Mouse (Mus musculus) heart, postnatal 0 days (tissue): Measurements from ENCODE around the gene Sorcs2. TPM values are rescaled to one million over a fixed set of nuclear protein-coding genes. Genes with fewer than 3 reads are reported as not detected.

ENCODE experiments used
- ATAC-seq: fragments of 200-750 bp; cut with Nextera tagmentation; 2 replicates; pipeline ENCODE4 v1.8.0; 2017; ENCODE audit warnings: low read depth, moderate number of reproducible peaks, moderate library complexity; ENCODE audit not compliant: insufficient read depth
- DNase-seq: peaks from one replicate; pipeline ENCODE4 v3.0.0-alpha.2; 2016; ENCODE audit warnings: low spot score
- H3K27ac ChIP-seq: fragments of 300-500 bp; sonication (generic); 2 replicates; pipeline ENCODE4 v1.5.1; 2014; ENCODE audit warnings: low read depth, mild to moderate bottlenecking
- H3K27me3 ChIP-seq: fragments of 300-500 bp; sonication (generic); 2 replicates; pipeline ENCODE4 v1.6.1; 2014; ENCODE audit warnings: low read length, mixed read lengths; ENCODE audit not compliant: control insufficient read depth, insufficient read depth
- H3K36me3 ChIP-seq: fragments of 300-500 bp; sonication (generic); replicated peaks from 2 replicates; pipeline ENCODE4 v1.6.1; 2014; ENCODE audit warnings: low read length, mixed read lengths; ENCODE audit not compliant: control insufficient read depth, insufficient read depth
- H3K4me1 ChIP-seq: fragments of 300-500 bp; sonication (generic); 2 replicates; pipeline ENCODE4 v1.6.1; 2014; ENCODE audit warnings: antibody characterized with exemption; ENCODE audit not compliant: control insufficient read depth, insufficient read depth
- H3K4me2 ChIP-seq: fragments of 300-500 bp; sonication (generic); 2 replicates; pipeline ENCODE4 v1.6.1; 2014; ENCODE audit warnings: low read depth, mild to moderate bottlenecking, low read length, moderate library complexity
- H3K4me3 ChIP-seq: fragments of 300-500 bp; sonication (generic); 2 replicates; pipeline ENCODE4 v1.5.1; 2014; ENCODE audit warnings: low read depth, low read length
- H3K9ac ChIP-seq: fragments of 300-500 bp; sonication (generic); replicated peaks from 2 replicates; pipeline ENCODE4 v1.6.1; 2014; ENCODE audit warnings: low read depth, low read length, mixed read lengths
- H3K9me3 ChIP-seq: fragments of 300-500 bp; sonication (generic); replicated peaks from 2 replicates; pipeline ENCODE4 v1.6.1; 2016; ENCODE audit warnings: low read length; ENCODE audit not compliant: control insufficient read depth
- CTCF ChIP-seq: IDR thresholded peaks from 2 replicates; pipeline ENCODE4 v1.5.1; 2016; ENCODE audit warnings: antibody characterized with exemption, control low read depth, low read depth
- EP300 ChIP-seq: IDR thresholded peaks from 2 replicates; pipeline ENCODE4 v1.6.1; 2016; ENCODE audit warnings: antibody characterized with exemption, low read depth
- WGBS: fragments of 180-500 bp; shearing (Covaris S2); extraction: QIAGEN DNeasy Blood & Tissue Kit; methylation state at CpG from one replicate; pipeline ENCODE4 v1.1.7; 2014; 5-methylcytosine and 5-hydroxymethylcytosine counted together
- polyA plus RNA-seq: library from polyadenylated mRNA; unstranded; fragments of >200 nt; fragmentation: Nextera tagmentation; extraction: Ambion mirVana; gene quantifications from 2 replicates; pipeline ENCODE4 v1.2.1, GENCODE M21; 2015
- total RNA-seq: library from RNA; depleted of rRNA; stranded (reverse); fragments of >200 nt; gene quantifications from 2 replicates; pipeline ENCODE4 v1.2.3, GENCODE M21; 2014; ENCODE audit warnings: low replicate concordance

Gene Sorcs2
- total and polyA plus RNA-seq, 2 experiments from 2014 or later, result 3.7 to 32.6 TPM

DNA sequence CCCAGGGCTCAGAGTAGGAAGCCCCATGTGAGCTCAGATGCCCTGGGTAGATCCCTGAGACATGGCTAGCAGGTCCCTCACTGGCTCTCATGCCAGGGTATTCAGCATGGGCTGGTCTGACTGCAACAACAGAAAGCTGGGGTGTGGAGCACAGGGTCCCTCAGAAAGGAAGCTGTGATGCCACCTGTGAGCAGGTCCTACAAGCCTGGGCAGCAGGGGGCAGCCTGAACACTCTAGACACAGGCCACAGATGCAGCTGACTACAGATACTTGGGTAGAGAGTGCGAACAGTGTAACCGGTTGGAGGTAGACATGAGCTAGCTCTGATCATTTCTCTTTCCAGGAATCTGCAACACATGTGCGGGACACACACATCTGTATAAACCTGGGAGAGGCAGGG is 206.1 kb downstream of the Sorcs2 start:
- ATAC-seq (no peak), DNase-seq (no peak)
- 86% methylated on average over 3 of the region's 3 CpGs for WGBS
- H3K4me1 ChIP-seq, result peaks cover 10% of the 10 kb centered on the region
- H3K27me3 ChIP-seq, result no peaks in the 10 kb centered on the region
- H3K36me3 ChIP-seq, result no peaks in the 10 kb centered on the region
- no peak overlapping the region for H3K27ac ChIP-seq
- TF ChIP-seq EP300, result no peak
- no peak for TF ChIP-seq CTCF
- H3K4me2 ChIP-seq, result no peak overlapping the region
- H3K4me3 ChIP-seq, result no peak overlapping the region
- H3K9me3 ChIP-seq, result no peaks in the 10 kb centered on the region
- no peak overlapping the region for H3K9ac ChIP-seq

GRCm38 (mm10) chr5:36191285-36191684 is 206.7 kb downstream of the Sorcs2 start:
- H3K27ac ChIP-seq, result no peak overlapping the region
- peaks cover 10% of the 10 kb centered on the region for H3K4me1 ChIP-seq
- WGBS, result 92% methylated on average over 4 of the region's 4 CpGs
- H3K4me3 ChIP-seq, result no peak overlapping the region
- TF ChIP-seq CTCF (no peak), EP300 (no peak)
- ATAC-seq (no peak), DNase-seq (no peak)
- H3K4me2 ChIP-seq, result no peak overlapping the region
- no peaks in the 10 kb centered on the region for H3K9me3 ChIP-seq
- H3K9ac ChIP-seq, result no peak overlapping the region
- no peaks in the 10 kb centered on the region for H3K27me3 ChIP-seq
- H3K36me3 ChIP-seq, result no peaks in the 10 kb centered on the region

DNA sequence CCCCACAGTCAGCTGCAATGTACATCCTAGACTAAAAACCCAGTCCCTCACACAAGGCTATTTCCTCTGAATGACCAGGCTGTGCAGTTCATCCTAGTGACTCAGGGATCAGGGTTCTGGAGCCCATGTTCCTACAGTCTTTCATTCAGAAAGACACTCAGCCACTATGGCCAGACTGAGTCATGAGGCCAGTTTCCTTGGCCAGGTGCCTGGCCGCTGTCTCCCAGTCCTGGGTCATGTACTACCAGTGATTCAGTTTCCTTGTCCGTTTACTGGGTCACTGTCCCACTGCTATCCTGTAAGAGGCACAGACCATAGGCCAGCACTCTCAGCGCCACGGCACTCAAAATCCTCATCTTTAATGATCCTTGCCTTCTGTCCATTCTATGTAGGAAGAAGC is 209.6 kb downstream of the Sorcs2 start:
- no peak for TF ChIP-seq CTCF
- TF ChIP-seq EP300, result no peak

GRCm38 (mm10) chr5:36186294-36187053 is 211.5 kb downstream of the Sorcs2 start:
- DNase-seq, result no peak
- TF ChIP-seq CTCF (no peak), EP300 (no peak)
- no peak overlapping the region for H3K4me3 ChIP-seq
- H3K9me3 ChIP-seq, result no peaks in the 10 kb centered on the region
- 57% methylated on average over 8 of the region's 8 CpGs for WGBS
- H3K9ac ChIP-seq, result no peak overlapping the region
- H3K4me2 ChIP-seq, result no peak overlapping the region
- ATAC-seq, result no peak
- no peaks in the 10 kb centered on the region for H3K27me3 ChIP-seq
- no peaks in the 10 kb centered on the region for H3K36me3 ChIP-seq
- no peak overlapping the region for H3K27ac ChIP-seq
- H3K4me1 ChIP-seq, result no peaks in the 10 kb centered on the region

More for the DNA sequence above, 209.6 kb downstream of the Sorcs2 start:
- Histone ChIP-seq H3K4me1 (no peaks in the 10 kb centered on the region), H3K4me2 (no peak overlapping the region), H3K9ac (no peak overlapping the region), H3K27me3 (no peaks in the 10 kb centered on the region), H3K9me3 (no peaks in the 10 kb centered on the region), H3K4me3 (no peak overlapping the region), H3K27ac (no peak overlapping the region), H3K36me3 (no peaks in the 10 kb centered on the region)
- 75% methylated on average over 4 of the region's 4 CpGs for WGBS
- DNase-seq (no peak), ATAC-seq (no peak)

DNA sequence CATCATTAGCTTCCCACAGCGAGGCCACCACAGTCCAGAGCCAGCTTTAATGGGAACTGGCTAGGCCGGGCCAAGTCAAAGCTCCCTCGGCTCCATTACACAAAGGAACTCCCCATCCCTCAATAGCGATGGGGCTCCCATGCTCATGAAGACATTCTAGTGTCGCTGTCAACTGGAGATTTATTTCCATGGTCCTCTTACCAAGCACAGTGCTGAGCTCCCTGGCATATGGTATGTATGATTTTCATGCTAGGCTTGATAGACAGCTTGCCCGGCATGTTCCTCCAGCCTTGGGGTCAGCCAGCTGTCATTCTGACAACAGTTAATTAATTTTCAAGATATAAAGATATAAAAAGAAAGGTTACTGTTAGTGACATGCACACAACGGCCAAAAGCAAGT is 215.6 kb downstream of the Sorcs2 start:
- H3K27ac ChIP-seq, result no peak overlapping the region
- no peak for DNase-seq
- no peak for ATAC-seq
- H3K4me1 ChIP-seq, result no peaks in the 10 kb centered on the region
- TF ChIP-seq EP300 (no peak), CTCF (no peak)
- no peak overlapping the region for H3K4me3 ChIP-seq
- no peak overlapping the region for H3K9ac ChIP-seq
- H3K27me3 ChIP-seq, result no peaks in the 10 kb centered on the region
- H3K9me3 ChIP-seq, result no peaks in the 10 kb centered on the region
- H3K36me3 ChIP-seq, result no peaks in the 10 kb centered on the region
- H3K4me2 ChIP-seq, result no peak overlapping the region
- 76% methylated on average over 7 of the region's 7 CpGs for WGBS

DNA sequence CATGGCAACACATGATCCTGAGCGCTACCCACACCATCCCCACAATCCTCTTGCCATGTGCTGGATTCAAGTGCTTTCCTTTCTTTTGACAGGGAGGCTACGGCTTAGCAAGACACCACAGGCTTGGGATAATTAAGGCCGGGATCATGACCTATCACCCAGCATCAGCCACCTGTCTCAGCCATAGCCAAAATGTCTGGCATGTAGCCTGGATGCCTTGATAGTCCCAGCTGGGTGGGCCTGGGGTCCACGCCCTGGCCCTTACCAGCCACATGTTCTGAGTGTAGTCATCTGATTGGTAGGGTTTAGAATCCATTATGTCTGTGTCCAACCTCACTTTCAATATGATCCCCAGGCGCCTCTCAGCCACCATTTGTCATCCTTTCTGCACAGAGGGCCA is 218.2 kb downstream of the Sorcs2 start:
- 88% methylated on average over 5 of the region's 5 CpGs for WGBS
- no peaks in the 10 kb centered on the region for H3K36me3 ChIP-seq
- H3K4me3 ChIP-seq, result no peak overlapping the region
- H3K27ac ChIP-seq, result no peak overlapping the region
- H3K4me2 ChIP-seq, result no peak overlapping the region
- TF ChIP-seq CTCF (no peak), EP300 (no peak)
- no peaks in the 10 kb centered on the region for H3K9me3 ChIP-seq
- H3K9ac ChIP-seq, result no peak overlapping the region
- DNase-seq, result no peak
- no peak for ATAC-seq
- H3K4me1 ChIP-seq, result no peaks in the 10 kb centered on the region
- H3K27me3 ChIP-seq, result no peaks in the 10 kb centered on the region
